ENCODE assay signal across 8 mouse cellular contexts in genomic region chr6:121130773-121131172, GRCm38 (mm10). TPM values are rescaled to one million over a fixed set of nuclear protein-coding genes. Genes with fewer than 3 reads are reported as not detected.
DNase-seq lines count a peak whose midpoint lies in the region; ATAC-seq and TF ChIP-seq lines count a peak whose summit lies in the region.

Gene Mical3 (minus strand): TSS chr6:121130999.

- WGBS in heart, adult 2 months: 13% methylated on average over 17 of the region's 17 CpGs
- WGBS in embryonic facial prominence, embryonic 12.5 days: under 1% methylated on average over 17 of the region's 17 CpGs
- 1% methylated on average over 17 of the region's 17 CpGs for WGBS in stomach, embryonic 15.5 days

- ATAC-seq in embryonic facial prominence, embryonic 12.5 days (ENCODE audit: insufficient number of reproducible peaks, insufficient read depth, low FRiP score, low TSS enrichment): peak; percentile 72
- ATAC-seq in granulocyte monocyte progenitor cell, adult 5-6 weeks (replicated peaks; ENCODE audit: poor library complexity, severe bottlenecking): 0 out of 2 replicates have a peak, but pooled peaks have one; percentile 17
- no peak for ATAC-seq in megakaryocyte-erythroid progenitor cell, adult 5-6 weeks (replicated peaks; ENCODE audit: low FRiP score, low TSS enrichment, poor library complexity, severe bottlenecking)
- ATAC-seq in stomach, embryonic 15.5 days (ENCODE audit: insufficient read depth, low FRiP score, low read depth): 0 out of 2 replicates have a peak, but pooled peaks have one; percentile 37

- H3K4me2 ChIP-seq in embryonic facial prominence, embryonic 12.5 days (replicated peaks): peak within 1 kb of the TSS; percentile 78
- peak within 1 kb of the TSS; percentile 87 for H3K4me2 ChIP-seq in stomach, embryonic 15.5 days

- H3K4me3 ChIP-seq in heart, adult 2 months: peak within 1 kb of the TSS; percentile 45
- H3K4me3 ChIP-seq in embryonic facial prominence, embryonic 12.5 days: peak within 1 kb of the TSS; percentile 40
- H3K4me3 ChIP-seq in layer of hippocampus, adult 2 months: peak within 1 kb of the TSS; percentile 69
- H3K4me3 ChIP-seq in stomach, embryonic 15.5 days (replicated peaks): peak within 1 kb of the TSS; percentile 41

- no peak for TF ChIP-seq POLR2A in heart, adult 2 months (IDR thresholded peaks at IDR 0.05; ENCODE audit: insufficient read depth, low read depth, low read length)

- no peak for TF ChIP-seq EP300 in heart, adult 2 months (IDR thresholded peaks at IDR 0.05; ENCODE audit: insufficient read depth, low read depth, low read length)

- H3K27me3 ChIP-seq in heart, adult 2 months (ENCODE audit: control insufficient read depth, insufficient read depth, low read length): no peaks in the 10 kb centered on the region
- H3K27me3 ChIP-seq in embryonic facial prominence, embryonic 12.5 days: peaks cover 19% of the 10 kb centered on the region
- peaks cover 11% of the 10 kb centered on the region; the same call in 1 of the 2 replicates for H3K27me3 ChIP-seq in stomach, embryonic 15.5 days (replicated peaks)

- intact Hi-C loops in heart, adult 2 months (cut with DNase I): loop anchor here (1.0 to 2.0 kb wide), 3 partner anchors 48 to 159 kb away; no protein-coding TSS in a partner anchor

- no peak for TF ChIP-seq CTCF in heart, adult 2 months (IDR thresholded peaks at IDR 0.05)
- TF ChIP-seq CTCF in layer of hippocampus, adult 2 months (conservative IDR thresholded peaks at IDR 0.05): peak; percentile 56

- DNase-seq in heart, adult 2 months: no peak
- DNase-seq in heart, adult 9 months (ENCODE audit: low spot score in 2 of 2): no peak
- peak; percentile 65 for DNase-seq in adrenal gland, postnatal 14 days
- peak; percentile 64 to 70 for DNase-seq in layer of hippocampus, adult 2 months (ENCODE audit: low spot score in 2 of 2)

- 0 out of 2 replicates have a peak within 1 kb of the TSS, but pooled peaks have one; percentile 37 for H3K9ac ChIP-seq in heart, adult 2 months (ENCODE audit: low read depth, low read length)
- H3K9ac ChIP-seq in embryonic facial prominence, embryonic 12.5 days: peak within 1 kb of the TSS; percentile 52
- H3K9ac ChIP-seq in stomach, embryonic 15.5 days: no peak within 1 kb of the TSS; the same call in 1 of the 2 replicates

- H3K79me2 ChIP-seq in heart, adult 2 months (replicated peaks; ENCODE audit: control insufficient read depth, insufficient read depth, low read length): no peaks in the 10 kb centered on the region

- H3K36me3 ChIP-seq in heart, adult 2 months (ENCODE audit: control insufficient read depth, insufficient read depth, low read length): no peaks in the 10 kb centered on the region
- no peaks in the 10 kb centered on the region for H3K36me3 ChIP-seq in embryonic facial prominence, embryonic 12.5 days
- H3K36me3 ChIP-seq in stomach, embryonic 15.5 days: no peaks in the 10 kb centered on the region

- no peak within 1 kb of the TSS; the same call in 1 of the 2 replicates for H3K27ac ChIP-seq in heart, adult 2 months
- H3K27ac ChIP-seq in embryonic facial prominence, embryonic 12.5 days: no peak within 1 kb of the TSS
- peak within 1 kb of the TSS; percentile 92 for H3K27ac ChIP-seq in layer of hippocampus, adult 2 months
- H3K27ac ChIP-seq in stomach, embryonic 15.5 days: no peak within 1 kb of the TSS

- no peaks in the 10 kb centered on the region for H3K9me3 ChIP-seq in embryonic facial prominence, embryonic 12.5 days
- no peaks in the 10 kb centered on the region for H3K9me3 ChIP-seq in stomach, embryonic 15.5 days

- H3K4me1 ChIP-seq in heart, adult 2 months (ENCODE audit: control insufficient read depth, insufficient read depth, low read length): no peaks in the 10 kb centered on the region; the same call in 1 of the 2 replicates
- peaks cover 10% of the 10 kb centered on the region for H3K4me1 ChIP-seq in embryonic facial prominence, embryonic 12.5 days
- H3K4me1 ChIP-seq in stomach, embryonic 15.5 days: peaks cover 16% of the 10 kb centered on the region

RNA-seq across cellular contexts. Expression of gene Mical3, which starts in this region (rescaled TPM):
- 100 to 1,000 TPM; 114 to 127 TPM for total RNA-seq in heart, adult 2 months (2021)
- 52.1 and 69.0 TPM in 2 replicates for polyA plus RNA-seq in heart, adult 2 months (2012; rRNA removed)
- 56.9 and 59.6 TPM in 2 replicates for total RNA-seq in adrenal gland, postnatal 14 days (2021)
- 11.9 and 12.6 TPM in 2 replicates for polyA plus RNA-seq in embryonic facial prominence, embryonic 12.5 days (2016; fragmentation: Nextera tagmentation; extraction: Ambion mirVana)
- total RNA-seq in granulocyte monocyte progenitor cell, adult 5-6 weeks (2014; fragmentation: Nextera tagmentation): 10.7 and 11.2 TPM in 2 replicates
- 5.6 and 6.4 TPM in 2 replicates for total RNA-seq in granulocyte monocyte progenitor cell, adult 5-6 weeks (2017)
- 10 to 100 TPM; 89.5 to 94.6 TPM for total RNA-seq in layer of hippocampus, adult 2 months (2021)
- total RNA-seq in megakaryocyte-erythroid progenitor cell, adult 5-6 weeks (2014; fragmentation: Nextera tagmentation): 77.2 and 89.3 TPM in 2 replicates
- total RNA-seq in megakaryocyte-erythroid progenitor cell, adult 5-6 weeks (2017): 23.6 and 26.4 TPM in 2 replicates
- polyA plus RNA-seq in stomach, embryonic 15.5 days (2015; fragmentation: Nextera tagmentation; extraction: Ambion mirVana): 10.7 and 11.7 TPM in 2 replicates

Comparison
In these comparisons a context has a peak if more than half of its experiments do, and no peak if none do; other contexts are left out.
1. DNase-seq: peak in adrenal gland, postnatal 14 days (single experiment) and layer of hippocampus, adult 2 months (2 of 2); none in heart, adult 2 months (0 of 2) and heart, adult 9 months (0 of 2).
2. Peak in every context shown above with its lines, with median percentiles within 50 percentile points of each other: H3K4me3 ChIP-seq.